Mouse (Mus musculus) cortical plate, adult 2 months (tissue): ENCODE data around the gene Spg20. TPM values are rescaled to one million over a fixed set of nuclear protein-coding genes. Genes with fewer than 3 reads are reported as not detected.

Experiments
- H3K27ac ChIP-seq: fragments of 200-500 bp; 2 replicates; pipeline ENCODE4 v1.5.1; 2012; ENCODE audit warnings: low read length, control low read depth, inconsistent platforms; ENCODE audit not compliant: insufficient read depth
- H3K4me1 ChIP-seq: fragments of 200-500 bp; 2 replicates; pipeline ENCODE4 v1.6.1; 2011; ENCODE audit warnings: low read length; ENCODE audit not compliant: control insufficient read depth, insufficient read depth
- H3K4me3 ChIP-seq: fragments of 200-500 bp; 2 replicates; pipeline ENCODE4 v1.5.1; 2011; ENCODE audit warnings: mild to moderate bottlenecking, low read length, control low read depth; ENCODE audit not compliant: insufficient read depth
- CTCF ChIP-seq: fragments of 200-500 bp; IDR thresholded peaks from 2 replicates; pipeline ENCODE4 v1.5.1; 2011; ENCODE audit warnings: mild to moderate bottlenecking, control low read depth, low read length; ENCODE audit not compliant: insufficient read depth; ENCODE audit errors: extremely low read depth
- POLR2A ChIP-seq: fragments of 200-500 bp; IDR thresholded peaks from 2 replicates; pipeline ENCODE4 v1.6.1; 2011; ENCODE audit warnings: mild to moderate bottlenecking, low read length, control low read depth; ENCODE audit not compliant: insufficient read depth; ENCODE audit errors: extremely low read depth
- polyA plus RNA-seq: library from polyadenylated mRNA; depleted of rRNA; stranded (reverse); fragments of >200 nt; gene quantifications from 2 replicates; pipeline ENCODE4 v1.2.3, GENCODE M21; 2012; rRNA removed

Spg20 gene
- polyA plus RNA-seq, 1 experiment, result 20.2 TPM

DNA sequence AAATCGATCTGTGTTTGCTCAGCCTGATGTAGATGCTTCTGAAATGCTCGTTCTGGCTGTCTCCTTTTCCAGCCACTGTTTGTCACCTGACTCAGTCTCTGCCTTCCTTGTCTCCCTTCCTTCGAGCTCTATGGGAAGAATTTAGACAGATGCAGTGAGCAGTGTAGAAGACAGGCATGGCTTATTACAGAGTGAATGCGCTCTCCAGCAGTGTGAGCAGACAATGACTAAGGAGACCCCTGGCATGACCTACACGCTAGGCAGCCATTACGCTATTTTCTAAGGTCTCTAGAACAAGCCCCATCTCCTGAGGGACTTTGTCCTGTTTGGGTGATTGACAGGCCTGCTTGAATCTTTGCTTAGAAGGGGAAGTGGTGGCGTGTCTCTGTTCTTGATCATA lies 49.2 kb downstream of the Spg20 start:
- H3K27ac ChIP-seq, result no peak overlapping the region
- no peak overlapping the region for H3K4me3 ChIP-seq
- TF ChIP-seq POLR2A, result no peak
- TF ChIP-seq CTCF, result no peak
- no peaks in the 10 kb centered on the region for H3K4me1 ChIP-seq

DNA sequence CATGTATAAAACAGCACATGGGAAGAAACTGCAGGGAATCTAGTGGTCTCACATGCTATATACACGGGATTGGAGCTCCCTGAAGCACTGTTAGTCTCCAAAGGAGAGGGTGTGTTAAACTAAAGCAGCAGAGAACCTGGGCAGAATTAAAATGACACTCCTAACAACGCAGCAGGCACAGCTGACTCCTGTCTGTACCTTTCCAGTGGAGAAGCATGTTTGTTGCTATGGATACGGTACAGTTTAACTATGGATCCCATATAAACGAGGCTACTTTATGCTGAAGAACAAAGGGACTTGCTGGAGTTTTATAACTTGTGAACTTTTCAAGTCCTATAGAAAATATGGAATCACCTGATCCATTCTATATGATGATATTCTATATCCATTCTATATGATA lies 51.6 kb downstream of the Spg20 start:
- Histone ChIP-seq H3K4me1 (no peaks in the 10 kb centered on the region), H3K27ac (no peak overlapping the region), H3K4me3 (no peak overlapping the region)
- no peak for TF ChIP-seq CTCF
- no peak for TF ChIP-seq POLR2A

DNA sequence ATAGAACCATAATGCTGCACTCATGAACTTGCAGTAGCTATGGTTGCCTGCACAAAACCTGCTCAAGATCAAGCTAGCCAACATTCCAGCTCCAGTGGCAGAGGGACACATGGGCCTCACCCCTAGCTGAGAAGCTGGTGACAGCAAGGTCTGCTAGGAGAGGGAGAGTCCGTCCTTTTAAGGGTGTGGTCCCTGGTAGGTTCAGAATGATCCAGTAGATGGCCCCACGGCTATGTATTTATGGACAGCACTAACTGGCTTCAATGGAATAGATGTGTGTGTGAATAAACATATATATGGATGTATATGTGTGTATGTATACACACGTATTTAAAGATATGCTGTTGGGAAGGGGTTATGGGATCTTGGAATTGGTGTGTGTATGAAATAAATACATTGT lies 60.6 kb downstream of the Spg20 start:
- TF ChIP-seq POLR2A (no peak), CTCF (no peak)

DNA sequence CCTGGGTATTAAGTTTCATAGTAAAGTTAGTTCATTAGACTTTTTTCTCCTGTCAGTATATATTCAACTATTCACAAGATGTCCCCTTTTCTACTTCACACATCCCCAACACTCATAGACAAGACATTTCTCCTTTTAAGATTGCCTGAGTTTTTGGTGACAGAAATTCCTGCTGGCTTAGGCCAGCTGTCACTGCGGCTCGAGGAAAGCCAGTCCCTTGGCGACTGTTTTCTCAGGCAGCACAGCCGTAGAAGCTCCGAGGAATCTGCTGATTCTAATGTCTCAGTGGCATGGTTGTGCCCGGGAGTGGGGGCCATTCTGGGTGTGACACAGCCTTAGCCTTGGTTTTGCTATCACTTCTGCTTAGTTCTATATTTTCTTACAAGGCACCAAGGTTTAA lies 65.4 kb downstream of the Spg20 start:
- Histone ChIP-seq H3K27ac (no peak overlapping the region), H3K4me3 (no peak overlapping the region), H3K4me1 (no peaks in the 10 kb centered on the region)
- TF ChIP-seq POLR2A (no peak), CTCF (no peak)

More for the DNA sequence above, 60.6 kb downstream of the Spg20 start:
- Histone ChIP-seq H3K4me3 (no peak overlapping the region), H3K27ac (no peak overlapping the region), H3K4me1 (no peaks in the 10 kb centered on the region)

DNA sequence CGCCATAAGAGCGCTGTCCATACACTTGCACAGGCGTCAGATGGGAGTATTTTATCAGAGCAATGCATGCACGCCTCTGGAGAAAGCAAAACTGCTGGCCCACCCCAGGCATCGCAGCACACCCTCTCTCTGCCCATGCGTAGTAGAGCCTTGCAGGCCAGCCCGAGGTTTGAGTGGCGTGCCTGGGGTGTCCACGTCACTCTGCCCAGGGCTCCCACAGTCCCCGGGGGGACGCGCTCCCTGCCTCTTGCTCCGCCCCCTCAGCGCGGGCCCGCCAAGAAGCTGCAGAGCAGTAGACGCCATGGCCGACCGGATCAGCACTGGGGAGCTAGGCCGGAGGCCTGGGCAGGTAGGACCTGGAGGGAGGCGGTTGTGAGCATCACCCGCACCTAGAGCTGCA lies 69.9 kb downstream of the Spg20 start, which contains the start of gene Sohlh2:
Gene Sohlh2, plus strand, starts transcription at position 263 of the 400 bp plus-strand sequence.
- no peak within 1 kb of the TSS for H3K27ac ChIP-seq
- H3K4me3 ChIP-seq, result no peak within 1 kb of the TSS
- no peaks in the 10 kb centered on the region for H3K4me1 ChIP-seq
- TF ChIP-seq POLR2A (no peak), CTCF (no peak)

Other genes starting within 250 kb of the Spg20 start
- 13.9 and 16.8 TPM in 2 replicates for gene Sertm1, start 196.2 kb upstream of the Spg20 start, polyA plus RNA-seq
- 1.8 and 2.8 TPM in 2 replicates for gene Ccna1, start 56.6 kb upstream of the Spg20 start, polyA plus RNA-seq
- 0.19 and 0.21 TPM in 2 replicates for gene Ccdc169, start 25.2 kb downstream of the Spg20 start, polyA plus RNA-seq
- not detected in 2 replicates for gene Sohlh2, start 69.9 kb downstream of the Spg20 start, polyA plus RNA-seq
- gene Dclk1, start 130.3 kb downstream of the Spg20 start, polyA plus RNA-seq, result 333 and 339 TPM in 2 replicates